Mouse (Mus musculus) kidney, adult 9 months (tissue): ENCODE measurements around the gene Glod4.
"Not testable (repeated sequence)": the region's sequence is repeated elsewhere in the genome, so short reads cannot be mapped to it uniquely, and the experiment has no call there.

Source experiments
- DNase-seq: peaks from one replicate; pipeline ENCODE4 v3.0.0; 2022

Glod4 gene

DNA sequence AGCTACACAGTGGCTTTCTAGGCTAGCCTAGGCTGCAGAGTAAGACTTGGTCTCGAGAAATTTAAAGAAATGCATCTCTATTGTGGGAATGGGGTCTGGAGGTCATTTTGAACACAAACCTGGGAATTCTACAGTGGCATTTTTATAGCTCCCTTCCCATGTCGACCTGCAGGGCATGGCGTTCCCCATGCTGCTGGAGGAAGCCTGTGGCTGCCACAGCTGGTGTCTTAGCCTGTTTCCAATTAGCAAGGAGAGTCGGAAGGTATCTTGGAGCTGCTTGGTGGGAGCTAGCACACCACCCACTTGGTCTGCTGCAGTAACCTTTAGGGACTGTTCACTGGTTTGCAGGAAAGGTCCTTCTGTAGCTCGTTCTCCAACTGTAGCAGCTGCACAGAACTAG, 12.6 kb upstream of the Glod4 start:
- DNase-seq: no peak

DNA sequence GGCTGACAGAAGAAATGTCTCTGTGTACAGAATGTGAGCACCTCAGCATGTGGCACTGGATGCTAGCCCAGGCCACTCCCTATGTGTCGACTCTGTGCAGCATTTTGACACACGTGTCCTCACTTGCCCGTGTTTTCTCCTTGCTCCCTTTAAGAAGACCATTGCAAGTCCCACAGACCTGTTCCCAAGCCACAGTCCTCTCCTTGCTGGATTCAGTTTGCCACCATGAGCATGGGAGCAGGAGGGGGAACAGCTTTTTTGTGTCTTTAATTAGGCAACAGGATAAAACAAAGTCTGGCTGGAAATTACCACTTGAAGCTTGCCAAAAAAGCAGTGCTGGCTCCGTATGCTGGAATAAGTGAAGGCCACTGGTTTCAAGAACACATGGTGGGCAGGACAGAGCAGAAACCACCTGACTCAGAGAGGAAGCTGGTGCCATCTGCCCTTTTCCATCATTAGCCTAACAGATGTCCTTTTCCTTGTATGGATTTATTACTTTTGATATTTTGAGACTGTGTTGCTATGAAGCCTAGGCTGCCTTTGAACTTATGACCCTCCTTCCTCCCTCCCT, 12.0 kb upstream of the Glod4 start:
- no peak for DNase-seq

GRCm38 (mm10) chr11:76253918-76254264, 10.4 kb upstream of the Glod4 start:
- no peak for DNase-seq

DNA sequence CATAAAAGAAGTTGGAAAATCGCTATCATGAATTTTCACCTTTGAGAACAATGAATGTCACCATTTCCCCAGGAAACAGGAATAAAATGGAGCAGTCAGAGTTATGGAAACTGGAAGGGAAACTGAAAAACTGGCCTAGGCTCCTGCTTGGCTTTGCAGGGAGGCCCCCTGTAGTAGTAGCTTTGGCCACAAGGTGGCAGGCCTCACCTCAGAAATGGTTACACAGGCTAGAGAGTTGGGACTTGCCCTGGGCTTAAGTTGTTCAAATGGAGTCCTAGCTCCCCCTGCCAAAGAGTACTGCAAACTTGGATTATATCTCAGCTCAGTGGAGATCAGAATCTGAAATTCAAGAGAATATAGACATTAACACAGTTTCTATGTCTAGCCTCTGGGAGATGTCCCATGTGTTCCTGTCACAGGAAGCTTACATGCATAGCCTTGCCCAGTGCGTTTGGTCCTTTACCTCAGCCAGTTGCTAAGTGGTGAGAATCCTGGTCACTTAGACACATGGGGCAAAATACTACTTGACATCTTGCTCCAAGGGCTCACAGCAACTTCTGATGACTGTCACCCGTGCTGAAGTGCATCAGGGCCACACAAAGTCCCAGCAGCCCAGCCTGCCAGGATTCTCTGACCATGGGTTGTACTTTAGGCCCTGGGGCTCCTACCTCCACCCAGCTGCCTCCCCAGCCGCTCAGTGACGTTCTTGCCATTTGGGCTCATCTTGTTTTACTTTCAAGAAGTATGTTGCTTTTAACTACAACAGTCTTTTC, 9.8 kb upstream of the Glod4 start:
- peak; percentile 90 for DNase-seq

DNA sequence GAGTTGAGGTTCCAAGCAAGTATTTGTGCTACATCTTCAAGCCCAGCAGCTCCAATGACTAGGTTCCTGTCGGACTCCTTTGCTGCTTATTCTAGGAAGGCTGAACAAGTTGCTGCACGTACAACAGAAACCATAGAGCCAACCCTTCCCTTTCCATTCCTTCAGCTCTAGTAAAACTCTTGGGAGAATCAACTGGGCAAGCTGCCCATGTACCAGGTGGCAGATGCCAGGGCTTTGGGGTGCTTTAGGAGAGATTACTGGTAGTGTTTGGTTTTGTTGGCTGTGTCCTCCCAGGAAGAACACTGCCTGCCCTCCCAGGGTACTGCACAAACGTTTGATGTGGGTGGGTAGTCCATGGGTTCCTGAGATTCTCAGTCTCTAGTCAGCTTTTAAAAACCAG, 8.5 kb upstream of the Glod4 start:
- no peak for DNase-seq

DNA sequence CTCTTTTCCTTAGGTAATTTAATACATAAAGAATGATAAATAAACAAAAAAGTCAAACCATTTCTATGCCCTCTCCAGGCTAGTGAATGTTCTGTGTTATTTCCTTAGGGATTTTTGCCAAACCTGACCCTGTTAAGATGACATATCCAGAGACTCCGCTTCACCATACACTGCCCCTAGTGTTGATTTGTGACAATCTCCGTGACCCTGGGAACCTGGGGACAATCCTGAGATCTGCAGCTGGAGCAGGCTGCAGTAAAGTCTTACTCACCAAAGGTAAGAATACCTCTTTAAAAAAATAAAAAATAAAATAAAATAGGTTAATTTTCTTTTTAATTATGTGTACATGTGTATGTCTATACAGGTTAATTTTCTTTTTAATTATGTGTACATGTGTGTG, 3.7 kb upstream of the Glod4 start:
- no peak for DNase-seq

GRCm38 (mm10) chr11:76246439-76246838, 2.9 kb upstream of the Glod4 start:
- DNase-seq: no peak

DNA sequence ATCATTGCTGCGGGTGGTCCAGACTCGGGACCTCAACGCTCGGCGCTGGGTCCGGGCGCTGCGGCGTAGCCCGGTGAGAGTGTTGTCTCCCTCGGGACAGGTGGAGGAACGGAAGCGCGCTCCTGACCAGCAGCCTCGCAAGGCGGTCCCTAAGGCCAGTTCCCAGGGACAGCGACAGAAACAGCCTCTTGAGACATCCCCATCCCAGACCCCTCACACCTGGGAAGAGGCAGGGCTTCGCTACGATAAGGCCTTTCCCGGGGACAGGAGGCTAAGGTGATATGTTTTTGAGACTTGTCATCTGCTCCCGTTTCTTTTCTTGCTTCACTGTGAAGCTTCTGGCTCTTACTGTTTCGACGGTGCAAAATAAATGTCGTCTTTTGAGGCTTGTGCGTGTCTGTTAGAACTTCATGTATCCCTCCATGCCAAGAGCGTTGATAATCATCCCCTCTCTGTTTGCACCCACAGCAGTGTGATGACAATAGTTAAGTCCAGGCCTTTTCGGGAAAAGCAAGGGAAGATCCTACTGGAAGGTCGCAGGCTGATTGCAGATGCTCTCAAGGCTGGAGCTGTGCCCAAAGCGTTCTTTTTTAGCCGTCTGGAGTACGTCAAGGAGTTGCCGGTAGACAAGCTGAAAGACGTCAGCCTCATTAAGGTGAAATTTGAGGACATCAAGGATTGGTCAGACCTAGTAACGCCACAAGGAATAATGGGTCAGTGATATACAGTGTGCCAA, 454 bp upstream of the Glod4 start:
- no peak for DNase-seq

DNA sequence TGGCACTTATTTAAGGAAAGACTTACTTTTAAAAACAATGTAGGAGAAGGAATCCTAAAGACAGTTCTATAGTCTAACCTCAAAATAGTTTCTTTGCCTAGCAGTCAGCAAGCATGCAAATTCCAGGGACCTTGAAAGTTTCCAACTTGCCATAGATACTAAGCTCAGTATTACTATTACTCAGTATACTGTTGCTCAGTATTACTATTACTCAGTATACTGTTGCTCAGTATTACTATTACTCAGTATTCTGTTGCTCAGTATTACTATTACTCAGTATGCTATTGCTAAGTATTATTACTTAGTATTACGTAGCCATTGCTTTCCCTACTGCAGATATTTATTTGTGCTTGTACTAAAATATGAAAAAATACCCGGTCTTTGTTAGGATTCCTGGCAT, 3.8 kb downstream of the Glod4 start:
- no peak for DNase-seq

DNA sequence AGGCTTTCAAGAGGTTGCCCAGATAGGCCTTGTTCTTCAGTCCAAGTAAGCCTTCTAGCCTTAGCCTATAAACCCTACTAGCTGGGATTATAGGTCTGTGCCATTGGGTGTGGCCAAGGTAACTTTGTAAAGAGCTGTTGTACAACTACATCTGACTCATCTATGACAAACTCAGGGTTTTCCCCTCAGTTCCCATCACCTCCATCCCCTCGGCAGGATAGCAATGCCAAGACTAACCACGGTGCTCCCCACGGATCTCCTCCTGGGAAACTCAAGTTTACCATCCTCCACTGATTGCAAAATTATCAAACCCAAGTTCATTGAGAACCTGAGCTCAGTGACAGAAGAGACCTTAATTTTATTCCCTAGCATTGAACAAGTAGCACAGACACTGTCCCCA, 7.4 kb downstream of the Glod4 start:
- no peak for DNase-seq

DNA sequence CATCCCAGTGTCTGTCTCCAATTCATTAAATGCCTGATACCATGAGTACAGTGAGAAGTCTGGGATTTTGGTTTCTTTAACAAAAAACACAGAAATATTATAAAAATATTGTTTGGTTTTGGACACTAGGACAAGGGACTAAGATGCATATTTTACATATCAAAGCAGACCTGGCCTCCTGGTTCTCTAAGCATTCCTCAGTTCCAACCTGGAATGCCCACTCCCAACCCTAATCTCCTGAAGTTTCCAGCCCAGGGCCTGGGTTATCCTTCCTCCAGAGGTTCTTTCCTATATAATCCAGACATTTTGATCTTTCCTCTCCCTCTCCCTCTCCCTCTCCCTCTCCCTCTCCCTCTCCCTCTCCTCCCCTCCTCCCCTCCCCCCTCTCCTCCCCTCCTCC, 18.5 kb downstream of the Glod4 start:
- no peak for DNase-seq

DNA sequence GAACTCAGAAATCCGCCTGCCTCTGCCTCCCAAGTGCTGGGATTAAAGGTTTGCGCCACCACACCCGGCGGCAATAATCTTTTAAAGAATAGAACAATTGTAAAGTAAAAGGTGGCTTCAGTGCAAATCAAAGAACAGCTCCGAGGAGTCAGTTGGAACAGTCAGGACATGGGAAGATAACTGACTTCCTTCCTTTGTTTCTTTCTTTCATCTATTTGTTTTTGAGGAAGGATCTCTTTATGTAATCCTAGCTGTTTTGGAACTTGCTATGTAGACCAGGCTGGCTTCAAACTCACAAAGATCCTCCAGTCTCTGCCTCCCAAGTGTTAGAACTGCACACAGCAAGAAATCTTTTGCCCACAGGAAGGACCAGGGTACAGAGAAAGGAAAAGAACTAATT, 18.9 kb downstream of the Glod4 start:
- no peak for DNase-seq

GRCm38 (mm10) chr11:76217390-76217800, 26.1 kb downstream of the Glod4 start, which contains the start of the genes Dbil5 and Gemin4:
Dbil5 (plus strand) TSS chr11:76217608.
Gemin4 (minus strand) TSS chr11:76217664.
- peak; percentile 97 for DNase-seq

GRCm38 (mm10) chr11:76216681-76217389, 26.7 kb downstream of the Glod4 start:
- peak; percentile 64 for DNase-seq

DNA sequence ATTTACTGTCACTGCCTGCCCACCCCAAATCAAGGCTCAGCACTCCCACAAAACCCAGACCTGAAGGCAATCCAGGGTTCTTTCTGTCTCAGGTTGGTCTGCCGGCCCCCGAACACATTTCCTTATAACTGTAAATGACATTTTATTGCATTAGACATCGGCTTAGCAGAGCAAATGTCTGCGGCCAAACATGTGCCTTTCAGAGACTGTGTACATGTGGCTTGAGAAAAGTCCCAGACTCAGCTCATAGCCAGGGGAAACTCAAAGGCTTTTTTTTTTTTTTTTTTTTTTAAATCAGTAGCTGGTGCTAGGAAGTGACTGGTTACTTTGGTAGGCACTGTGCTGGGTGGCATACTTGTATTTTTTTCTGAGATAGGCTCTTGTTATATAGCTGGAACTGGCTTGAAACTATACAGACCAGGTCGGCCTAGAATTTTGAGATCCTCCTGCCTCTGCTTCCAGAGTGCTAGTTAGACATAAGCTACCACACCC, 27.4 kb downstream of the Glod4 start:
- no peak for DNase-seq

GRCm38 (mm10) chr11:76215011-76215410, 28.5 kb downstream of the Glod4 start:
- no peak for DNase-seq

DNA sequence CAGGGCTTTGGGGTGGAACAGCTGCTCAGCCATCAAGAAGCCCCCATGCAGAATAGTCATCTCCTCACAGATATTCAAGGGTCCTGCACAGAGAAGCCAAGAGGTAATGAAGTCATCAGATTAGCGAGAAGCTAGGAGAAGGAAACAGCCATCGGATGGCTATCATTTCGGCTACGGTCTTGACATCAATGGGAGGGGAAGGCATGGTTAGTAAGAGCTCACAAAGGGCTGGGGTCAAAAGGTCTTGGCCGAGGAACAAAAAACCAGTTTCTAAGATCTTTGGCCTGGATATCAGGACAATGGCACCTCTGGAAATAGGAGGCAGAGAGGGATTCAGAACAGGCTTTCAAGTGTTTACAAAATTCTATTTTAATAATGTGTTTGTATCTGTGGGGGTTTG, 29.7 kb downstream of the Glod4 start:
- DNase-seq: no peak

DNA sequence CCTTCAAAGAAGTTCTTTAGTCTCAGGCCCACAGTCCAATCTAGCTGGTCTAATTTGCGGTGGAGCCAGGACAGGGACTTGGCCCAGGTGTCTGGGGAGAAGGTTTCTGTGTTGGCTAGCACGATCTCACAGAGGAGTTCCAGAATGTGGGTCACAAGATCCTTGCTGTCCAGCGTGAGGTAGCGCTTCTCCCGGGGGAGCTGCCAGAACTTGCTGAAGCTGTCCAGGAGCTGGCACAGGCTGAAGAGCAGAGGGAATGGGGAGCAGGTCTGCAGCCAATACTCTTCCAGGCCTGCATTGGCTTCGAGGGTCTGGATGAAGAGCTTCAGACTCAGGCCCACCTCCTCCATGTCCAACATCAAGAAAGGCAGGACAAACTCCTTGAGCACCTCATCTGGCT, 31.9 kb downstream of the Glod4 start:
- DNase-seq: not testable (repeated sequence)

GRCm38 (mm10) chr11:76210228-76210985, 33.1 kb downstream of the Glod4 start:
- no peak for DNase-seq

- no peak for DNase-seq
These were observed 36.7 kb downstream of the Glod4 start for GRCm38 (mm10) chr11:76206793-76207192.

DNA sequence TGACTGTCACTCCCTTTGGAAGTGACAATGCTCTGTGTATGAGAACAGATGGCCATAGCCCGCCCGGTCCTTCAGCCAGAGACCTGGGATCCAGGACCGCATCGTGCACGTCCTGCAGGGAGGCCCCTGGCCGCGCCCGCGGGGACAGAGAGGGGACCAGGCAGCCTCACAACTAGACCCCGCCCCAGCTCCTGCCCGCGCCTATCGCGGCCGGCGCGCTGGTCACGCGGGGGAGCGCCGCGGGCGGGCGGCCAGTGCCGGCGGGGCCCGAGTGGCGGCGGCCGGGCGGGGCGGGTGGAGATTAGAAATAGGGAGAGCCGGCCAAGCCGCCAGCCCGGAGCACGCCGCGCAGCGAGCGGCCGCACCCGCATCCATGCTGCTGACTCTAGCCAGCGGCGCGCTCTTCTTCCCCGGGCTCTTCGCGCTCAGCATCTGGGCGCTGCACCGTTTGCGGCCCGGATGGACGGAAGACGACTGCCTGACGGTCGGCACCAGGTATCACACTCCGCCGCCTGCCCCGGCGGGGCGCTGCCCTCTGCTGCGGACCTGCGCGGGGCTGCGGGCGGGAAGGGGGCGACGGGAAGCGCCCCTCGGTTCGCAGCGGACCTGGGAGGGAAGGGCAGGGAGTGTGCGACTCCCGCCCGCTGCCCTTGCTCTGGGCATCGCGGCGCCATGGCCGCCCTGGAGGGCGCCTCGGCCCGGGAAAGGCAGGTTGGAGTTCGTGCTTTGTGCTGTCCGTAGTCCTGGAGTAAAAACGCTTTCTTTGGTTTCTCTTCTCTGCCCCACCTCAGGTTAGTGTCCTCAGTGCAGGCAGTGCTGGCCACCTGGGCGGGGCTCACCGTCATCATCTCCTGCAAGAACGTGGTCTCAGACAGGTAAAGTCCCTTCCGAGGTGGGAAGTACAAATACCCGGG, 41.5 kb downstream of the Glod4 start:
- DNase-seq: peak; percentile 80
